Comparison of ENCODE assay signal across 7 mouse cellular contexts in genomic region chr11:86949951-86950441, GRCm38 (mm10). TPM values are rescaled to one million over a fixed set of nuclear protein-coding genes. Genes with fewer than 3 reads are reported as not detected.
A peak's percentile ranks its signal among the peaks of the same experiment; 100 is the strongest.
DNase-seq lines count a peak whose midpoint lies in the region; ATAC-seq and TF ChIP-seq lines count a peak whose summit lies in the region.

No protein-coding gene starts in this region.

- no peak for ATAC-seq in hindbrain, postnatal 0 days

- 28% methylated on average over 9 of the region's 9 CpGs for WGBS in hindbrain, postnatal 0 days

- H3K4me3 ChIP-seq in gastrocnemius, adult 2 months = peak overlapping the region; percentile 6
- no peak overlapping the region for H3K4me3 ChIP-seq in hindbrain, postnatal 0 days (ENCODE audit: low read length)

- no peak overlapping the region for H3K4me2 ChIP-seq in hindbrain, postnatal 0 days (ENCODE audit: low read depth, low read length)

- TF ChIP-seq CTCF in gastrocnemius, adult 2 months (IDR thresholded peaks at IDR 0.05) = no peak
- no peak for TF ChIP-seq CTCF in hindbrain, postnatal 0 days (IDR thresholded peaks at IDR 0.05; ENCODE audit: low read depth)

- no peak overlapping the region for H3K9ac ChIP-seq in hindbrain, postnatal 0 days (replicated peaks; ENCODE audit: low read length)

- H3K27ac ChIP-seq in gastrocnemius, adult 2 months = peak overlapping the region; percentile 94
- H3K27ac ChIP-seq in hindbrain, postnatal 0 days = peak overlapping the region; percentile 48; the same call in 1 of the 2 replicates

- no peaks in the 10 kb centered on the region for H3K36me3 ChIP-seq in hindbrain, postnatal 0 days (ENCODE audit: insufficient read depth, low read length)

- peaks cover 4% of the 10 kb centered on the region for H3K4me1 ChIP-seq in hindbrain, postnatal 0 days (ENCODE audit: insufficient read depth, low read length)

- H3K9me3 ChIP-seq in hindbrain, postnatal 0 days (ENCODE audit: low read length) = no peaks in the 10 kb centered on the region

- H3K27me3 ChIP-seq in hindbrain, postnatal 0 days (ENCODE audit: insufficient read depth, low read length) = no peaks in the 10 kb centered on the region

- peak; percentile 23 for DNase-seq in urinary bladder, postnatal 14 days (ENCODE audit: low spot score)
- DNase-seq in urinary bladder, adult 2 months (ENCODE audit: low spot score) = no peak
- DNase-seq in gastrocnemius, adult 2 months = peak; percentile 73
- no peak for DNase-seq in hindbrain, postnatal 0 days (ENCODE audit: low spot score)
- DNase-seq in skeletal muscle tissue, adult 2 months (ENCODE audit: low read depth, low spot score) = peak; percentile 62
- no peak for DNase-seq in embryo, embryonic 10.5 days (ENCODE audit: low spot score)
- DNase-seq in testis, postnatal 10 days (ENCODE audit: low spot score) = no peak

- intact Hi-C loops in gastrocnemius, adult 2 months (cut with DNase I) = no loop called here

RNA-seq across cellular contexts. Expression of gene Ypel2, which starts 43.5 kb away (rescaled TPM):
- 21.6 and 21.8 TPM in 2 replicates for polyA plus RNA-seq in urinary bladder, adult 2 months (2012; rRNA removed)
- total RNA-seq in gastrocnemius, adult 2 months (2021) = 10 to 100 TPM in 1 of 2 experiments, 1 to 10 TPM in 1; 4.5 to 11.6 TPM
- 2.7 and 4.6 TPM in 2 replicates for total RNA-seq in hindbrain, postnatal 0 days (2014; rRNA removed)
- 3.4 and 3.6 TPM in 2 replicates for polyA plus RNA-seq in hindbrain, postnatal 0 days (2015; fragmentation: Nextera tagmentation; extraction: Ambion mirVana)

Comparison
In these comparisons a context has a peak if more than half of its experiments do, and no peak if none do; other contexts are left out.
1. DNase-seq: peak in urinary bladder, postnatal 14 days (single experiment), gastrocnemius, adult 2 months (single experiment) and skeletal muscle tissue, adult 2 months (single experiment); none in urinary bladder, adult 2 months (single experiment), hindbrain, postnatal 0 days (single experiment), embryo, embryonic 10.5 days (single experiment) and testis, postnatal 10 days (single experiment).